Mouse (Mus musculus): ENCODE data around the gene Dync1i1.

The Dync1i1 gene

GRCm38 (mm10) chr6:5770283-5770682 lies 44.8 kb downstream of the Dync1i1 start:
- DNase-seq (ENCODE audit: low read depth, low spot score): no peak

- DNase-seq (ENCODE audit: low read depth, low spot score): no peak
These were observed 50.0 kb downstream of the Dync1i1 start for GRCm38 (mm10) chr6:5775461-5775860.

- DNase-seq (ENCODE audit: low read depth, low spot score): no peak
These were observed 56.3 kb downstream of the Dync1i1 start for GRCm38 (mm10) chr6:5781752-5782151.

- DNase-seq (ENCODE audit: low read depth, low spot score): no peak
These were observed 58.4 kb downstream of the Dync1i1 start for GRCm38 (mm10) chr6:5783830-5784229.

GRCm38 (mm10) chr6:5790607-5791006 lies 65.2 kb downstream of the Dync1i1 start:
- no peak for DNase-seq (ENCODE audit: low read depth, low spot score)

- DNase-seq (ENCODE audit: low read depth, low spot score): no peak
These were observed 68.8 kb downstream of the Dync1i1 start for GRCm38 (mm10) chr6:5794106-5794753.

- no peak for DNase-seq (ENCODE audit: low read depth, low spot score)
These were observed 69.9 kb downstream of the Dync1i1 start for GRCm38 (mm10) chr6:5795314-5795713.

GRCm38 (mm10) chr6:5802124-5802839 lies 76.8 kb downstream of the Dync1i1 start:
- DNase-seq (ENCODE audit: low read depth, low spot score): no peak

- DNase-seq (ENCODE audit: low read depth, low spot score): no peak
These were observed 77.5 kb downstream of the Dync1i1 start for GRCm38 (mm10) chr6:5802840-5803491.

GRCm38 (mm10) chr6:5808008-5808421 lies 82.6 kb downstream of the Dync1i1 start:
- DNase-seq (ENCODE audit: low read depth, low spot score): no peak

- no peak for DNase-seq (ENCODE audit: low read depth, low spot score)
These were observed 86.6 kb downstream of the Dync1i1 start for GRCm38 (mm10) chr6:5812076-5812475.

- no peak for DNase-seq (ENCODE audit: low read depth, low spot score)
These were observed 94.2 kb downstream of the Dync1i1 start for GRCm38 (mm10) chr6:5819674-5820073.

- no peak for DNase-seq (ENCODE audit: low read depth, low spot score)
These were observed 100.0 kb downstream of the Dync1i1 start for GRCm38 (mm10) chr6:5825461-5825860.

- DNase-seq (ENCODE audit: low read depth, low spot score): no peak
These were observed 101.6 kb downstream of the Dync1i1 start for GRCm38 (mm10) chr6:5827064-5827463.

GRCm38 (mm10) chr6:5828409-5828974 lies 103.1 kb downstream of the Dync1i1 start:
- DNase-seq (ENCODE audit: low read depth, low spot score): no peak

- DNase-seq (ENCODE audit: low read depth, low spot score): no peak
These were observed 103.7 kb downstream of the Dync1i1 start for GRCm38 (mm10) chr6:5829148-5829547.

GRCm38 (mm10) chr6:5830717-5831116 lies 105.3 kb downstream of the Dync1i1 start:
- no peak for DNase-seq (ENCODE audit: low read depth, low spot score)

GRCm38 (mm10) chr6:5831233-5831632 lies 105.8 kb downstream of the Dync1i1 start:
- no peak for DNase-seq (ENCODE audit: low read depth, low spot score)

GRCm38 (mm10) chr6:5832838-5833237 lies 107.4 kb downstream of the Dync1i1 start:
- no peak for DNase-seq (ENCODE audit: low read depth, low spot score)

GRCm38 (mm10) chr6:5842466-5842865 lies 117.0 kb downstream of the Dync1i1 start:
- no peak for DNase-seq (ENCODE audit: low read depth, low spot score)

GRCm38 (mm10) chr6:5846154-5846553 lies 120.7 kb downstream of the Dync1i1 start:
- DNase-seq (ENCODE audit: low read depth, low spot score): no peak

GRCm38 (mm10) chr6:5854048-5854836 lies 128.8 kb downstream of the Dync1i1 start:
- DNase-seq (ENCODE audit: low read depth, low spot score): no peak

All from CD4-positive helper T cell, adult 2 months (primary cell).